Mouse (Mus musculus) gastrocnemius, adult 18-20 months (tissue): ENCODE measurements around the gene Wdr54. TPM values are rescaled to one million over a fixed set of nuclear protein-coding genes. Genes with fewer than 3 reads are reported as not detected.

ENCODE experiments used
- DNase-seq: peaks from one replicate; pipeline ENCODE4 v3.0.0; 2021; ENCODE audit warnings: low spot score
- total RNA-seq, 2 experiments: library from RNA; stranded (reverse); gene quantifications; 2 replicates each; pipeline ENCODE4 v1.2.3; 2021

The Wdr54 gene
- total RNA-seq, 2 experiments from 2014 or later = 1.2 to 1.9 TPM

DNA sequence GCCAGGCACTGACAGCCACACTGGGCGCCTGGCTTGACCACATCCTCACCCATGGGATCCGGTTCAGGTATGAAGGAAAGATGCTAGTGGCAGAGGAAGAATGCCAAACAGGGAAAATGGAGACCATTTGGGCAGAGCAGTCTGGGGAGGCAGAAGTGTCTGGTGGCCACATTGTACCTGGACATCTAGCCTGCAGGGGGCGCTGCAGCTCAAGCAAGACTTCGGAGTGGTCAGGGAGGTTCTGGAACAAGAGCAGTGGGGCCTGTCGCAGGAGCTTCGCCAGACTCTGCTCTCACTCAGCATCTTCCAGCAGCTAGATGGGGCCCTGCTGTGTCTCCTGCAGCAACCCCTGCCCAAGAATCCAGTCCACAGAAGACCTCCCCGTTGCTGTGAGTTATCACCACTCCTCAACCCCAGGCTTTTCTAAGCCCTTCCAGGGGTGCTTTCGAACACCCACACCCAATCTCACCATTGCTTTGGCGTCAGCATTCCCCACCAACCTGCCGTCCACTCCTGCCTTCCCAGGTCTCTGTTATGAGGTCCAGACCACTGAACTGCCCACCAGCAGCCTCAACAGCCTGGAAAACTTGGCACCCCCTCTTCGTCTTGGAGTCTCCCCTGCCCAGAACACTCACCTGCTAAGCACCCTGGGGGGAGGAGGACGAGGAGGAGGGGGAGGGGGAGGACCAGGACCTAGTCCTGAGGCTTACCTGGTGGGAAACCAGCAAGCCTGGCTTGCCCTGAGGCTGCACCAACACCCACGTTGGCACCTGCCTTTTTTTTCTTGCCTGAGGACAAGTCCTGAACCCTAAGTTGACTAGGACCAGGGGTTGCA lies 48.4 kb downstream of the Wdr54 start:
- DNase-seq = peak; percentile 75

DNA sequence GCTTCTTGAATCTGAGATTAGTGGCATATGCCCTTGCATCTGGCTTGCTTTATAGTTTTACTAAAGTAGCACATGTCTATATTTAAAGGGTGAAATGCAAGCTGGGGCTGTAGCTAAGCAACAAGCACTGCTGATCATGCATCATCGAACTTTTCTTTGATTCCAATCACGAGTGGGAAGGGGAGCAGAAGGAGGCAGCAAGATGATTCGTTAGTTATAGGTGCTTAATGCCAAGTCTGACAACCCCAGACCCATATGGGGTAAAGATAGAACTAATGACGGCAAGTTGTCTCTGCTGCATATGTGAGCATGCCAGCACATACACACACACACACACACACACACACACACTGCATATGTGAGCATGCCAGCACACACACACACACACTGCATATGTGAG lies 52.0 kb downstream of the Wdr54 start:
- DNase-seq = no peak

DNA sequence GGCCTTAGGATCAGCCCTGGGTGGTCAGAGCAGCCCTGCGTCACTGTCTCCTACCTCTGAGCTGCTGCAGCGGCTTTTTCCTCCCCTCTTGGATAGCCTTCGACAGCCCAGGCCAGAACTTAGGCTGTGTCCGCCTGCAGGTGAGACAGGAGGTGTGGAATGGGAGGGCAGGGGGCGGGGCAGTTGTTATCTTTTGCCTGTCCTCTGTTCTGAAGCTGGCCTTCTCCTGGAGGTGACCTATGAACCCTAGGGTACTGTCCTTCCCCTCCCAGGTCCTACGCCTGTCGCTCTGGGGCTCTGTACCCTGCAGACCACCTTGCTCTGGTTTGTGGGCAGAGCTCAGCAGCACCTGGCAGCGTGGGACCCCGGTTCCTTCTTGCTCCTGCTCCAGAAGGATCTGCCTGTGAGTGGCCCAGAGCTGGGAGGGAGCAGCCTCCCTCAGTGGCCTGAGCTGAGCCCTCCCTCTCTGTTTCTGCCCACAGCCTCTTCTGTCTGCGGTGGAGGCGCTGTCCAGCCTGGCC lies 53.0 kb downstream of the Wdr54 start:
- DNase-seq = no peak

DNA sequence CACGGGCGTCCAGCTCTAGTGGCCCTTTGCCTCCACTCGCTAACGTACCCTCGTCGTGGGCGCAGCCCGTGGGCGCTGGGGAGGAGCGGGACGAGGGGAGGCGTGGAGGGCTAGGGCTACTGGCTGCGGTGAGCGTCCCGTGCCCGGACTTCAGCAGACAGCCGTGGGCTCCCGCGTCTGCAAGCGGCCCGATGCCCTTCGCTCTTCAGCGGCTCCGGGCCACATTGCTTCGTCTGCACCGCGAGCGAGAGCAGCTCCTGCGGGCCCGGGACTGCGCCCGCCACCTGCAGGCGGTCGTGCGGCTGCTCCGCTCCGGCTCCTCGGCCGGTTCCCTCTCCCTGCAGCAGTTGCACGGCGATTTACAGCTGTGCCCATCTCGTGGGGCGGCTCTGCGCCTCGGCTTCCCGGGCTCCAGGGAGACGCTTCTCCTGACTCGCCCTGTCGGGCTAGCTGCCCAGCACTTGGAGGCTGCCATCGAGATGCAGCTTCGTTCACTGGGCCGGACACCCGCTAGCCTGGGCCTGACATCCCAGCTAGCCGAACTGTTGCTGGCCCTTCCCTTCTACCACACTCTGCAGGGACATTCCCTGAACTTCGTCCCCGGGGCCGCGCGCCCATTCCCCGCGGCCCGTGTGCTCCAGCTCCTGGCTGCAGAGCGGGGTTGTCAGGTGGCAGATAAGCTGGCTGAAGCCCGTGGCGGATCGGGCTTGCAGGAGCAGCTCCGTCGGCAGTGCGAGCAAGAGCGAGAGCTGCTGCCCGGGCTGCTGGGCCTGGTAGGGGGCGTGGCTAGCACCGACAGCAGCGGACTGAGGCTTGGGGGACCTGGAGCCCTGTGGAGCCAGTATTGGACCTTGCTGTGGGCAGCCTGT lies 54.3 kb downstream of the Wdr54 start:
- peak; percentile 53 for DNase-seq

DNA sequence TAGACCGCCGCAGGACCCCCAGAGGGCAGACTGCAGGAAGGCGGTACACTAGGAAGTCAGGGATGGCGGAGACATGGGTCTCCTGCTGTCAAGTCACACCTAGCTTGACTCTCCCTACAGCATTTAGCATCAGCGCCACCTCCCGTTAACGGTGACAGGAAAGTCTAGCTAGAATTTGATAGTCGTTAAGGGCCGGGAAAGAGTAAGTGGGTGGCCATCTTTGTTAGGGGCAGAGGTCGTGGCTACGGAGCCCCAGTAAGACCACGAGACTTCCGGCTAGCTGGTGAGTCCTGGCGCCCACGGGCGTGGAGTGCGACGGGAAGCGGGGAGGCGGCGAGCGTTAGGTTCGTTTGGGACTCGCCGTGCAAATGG lies 54.9 kb downstream of the Wdr54 start, which contains the start of the genes Ccdc142 and Gm42688:
Ccdc142 (plus strand) TSS at position 286 of the 372 bp plus-strand sequence.
Gm42688 (plus strand) TSS at position 302 of the 372 bp plus-strand sequence.
- peak; percentile 93 for DNase-seq

Other genes starting within 250 kb of the Wdr54 start
- under 1 TPM in 1 of 2 experiments, not detected in 1; 0.07 TPM for gene Sema4f, start 216.6 kb downstream of the Wdr54 start, total RNA-seq
- gene M1ap, start 209.5 kb downstream of the Wdr54 start, total RNA-seq = not detected
- gene Dok1, start 122.9 kb downstream of the Wdr54 start, total RNA-seq = 1 to 10 TPM; 1.1 to 1.4 TPM
- 1 to 10 TPM; 1.2 to 1.4 TPM for gene Loxl3, start 122.2 kb downstream of the Wdr54 start, total RNA-seq
- gene Aup1, start 101.9 kb downstream of the Wdr54 start, total RNA-seq = 100 to 1,000 TPM in 1 of 2 experiments, 10 to 100 TPM in 1; 94.0 to 101 TPM
- 10 to 100 TPM; 15.3 to 17.4 TPM for gene Htra2, start 101.1 kb downstream of the Wdr54 start, total RNA-seq
- under 1 TPM; 0.27 to 0.45 TPM for gene Dqx1, start 98.6 kb downstream of the Wdr54 start, total RNA-seq
- gene Tlx2, start 86.1 kb downstream of the Wdr54 start, total RNA-seq = not detected
- 1 to 10 TPM; 9.1 to 9.3 TPM for gene Pcgf1, start 78.5 kb downstream of the Wdr54 start, total RNA-seq
- gene Lbx2, start 70.0 kb downstream of the Wdr54 start, total RNA-seq = under 1 TPM; 0.28 to 0.39 TPM
- gene Ccdc142, start 54.8 kb downstream of the Wdr54 start, total RNA-seq = under 1 TPM; 0.90 to 0.94 TPM
- under 1 TPM; 0.53 to 0.76 TPM for gene Gm42688, start 54.8 kb downstream of the Wdr54 start, total RNA-seq
- gene Mrpl53, start 47.4 kb downstream of the Wdr54 start, total RNA-seq = 100 to 1,000 TPM; 102 TPM
- 1 to 10 TPM; 6.2 to 6.5 TPM for gene Mogs, start 40.9 kb downstream of the Wdr54 start, total RNA-seq
- 10 to 100 TPM; 46.4 to 46.7 TPM for gene Wbp1, start 34.8 kb downstream of the Wdr54 start, total RNA-seq
- 10 to 100 TPM; 15.6 to 15.7 TPM for gene Ino80b, start 31.0 kb downstream of the Wdr54 start, total RNA-seq
- gene Rtkn, start 20.9 kb downstream of the Wdr54 start, total RNA-seq = 10 to 100 TPM in 1 of 2 experiments, 1 to 10 TPM in 1; 9.3 to 11.7 TPM
- gene 1700003E16Rik, start within 50 bp of the Wdr54 start, total RNA-seq = under 1 TPM in 1 of 2 experiments, not detected in 1; 0.14 TPM
- gene Dctn1, start 9.5 kb upstream of the Wdr54 start, total RNA-seq = 100 to 1,000 TPM; 124 to 133 TPM
- gene Slc4a5, start 63.4 kb upstream of the Wdr54 start, total RNA-seq = not detected
- 1 to 10 TPM; 3.0 to 3.2 TPM for gene Mthfd2, start 169.5 kb upstream of the Wdr54 start, total RNA-seq
- gene Mob1a, start 169.6 kb upstream of the Wdr54 start, total RNA-seq = 10 to 100 TPM in 1 of 2 experiments, 1 to 10 TPM in 1; 8.0 to 12.4 TPM
- gene Bola3, start 192.8 kb upstream of the Wdr54 start, total RNA-seq = 100 to 1,000 TPM; 249 to 275 TPM